Mouse (Mus musculus): ENCODE data around the gene C1rl.

- TF ChIP-seq CTCF (IDR thresholded peaks at IDR 0.05; ENCODE audit: low read depth, low read length): no peak
- TF ChIP-seq POLR2A (IDR thresholded peaks at IDR 0.05; ENCODE audit: insufficient read depth, low read length): no peak
- no peak for TF ChIP-seq EP300 (IDR thresholded peaks at IDR 0.05; ENCODE audit: insufficient read depth, low read depth, low read length)
These were observed 1.5 kb upstream of the C1rl start for GRCm38 (mm10) chr6:124491427-124491826.

All from ES-Bruce4 (cell line).